ENCODE assay signal across 8 mouse cellular contexts in genomic region chr2:163343671-163344070, GRCm38 (mm10). TPM values are rescaled to one million over a fixed set of nuclear protein-coding genes. Genes with fewer than 3 reads are reported as not detected.
DNase-seq lines count a peak whose midpoint lies in the region; ATAC-seq and TF ChIP-seq lines count a peak whose summit lies in the region.

No protein-coding gene starts in this region.

- POLR2A ChIA-PET in Patski (lab: Charles Lee): no interaction called here

- WGBS in kidney, postnatal 0 days: 90% methylated on average over 4 of the region's 4 CpGs
- WGBS in limb, embryonic 11.5 days: 92% methylated on average over 4 of the region's 4 CpGs

- H3K36me3 ChIP-seq in kidney, postnatal 0 days (ENCODE audit: insufficient read depth, low read length): no peaks in the 10 kb centered on the region
- no peaks in the 10 kb centered on the region for H3K36me3 ChIP-seq in limb, embryonic 11.5 days (ENCODE audit: control insufficient read depth, insufficient read depth, low read length)

- DNase-seq in adrenal gland, postnatal 10 days: peak; percentile 31
- DNase-seq in adrenal gland, postnatal 36 days: no peak
- no peak for DNase-seq in kidney, postnatal 0 days (ENCODE audit: low spot score)
- no peak for DNase-seq in kidney, adult 11 months
- no peak for DNase-seq in Patski (ENCODE audit: low read depth, low spot score)
- peak; percentile 68 for DNase-seq in limb, embryonic 11.5 days (ENCODE audit: low spot score)
- DNase-seq in heart, postnatal 14 days: no peak

- H3K27ac ChIP-seq in kidney, postnatal 0 days: no peak overlapping the region
- no peak overlapping the region for H3K27ac ChIP-seq in limb, embryonic 11.5 days (replicated peaks; ENCODE audit: low read depth, low read length)

- 0 out of 2 replicates have a peak, but pooled peaks cover 3% of the 10 kb centered on the region for H3K4me1 ChIP-seq in kidney, postnatal 0 days (replicated peaks; ENCODE audit: insufficient read depth, low read length)
- H3K4me1 ChIP-seq in limb, embryonic 11.5 days (ENCODE audit: control insufficient read depth, insufficient read depth, low read length): no peaks in the 10 kb centered on the region

- peaks cover 21% of the 10 kb centered on the region for H3K27me3 ChIP-seq in kidney, postnatal 0 days (ENCODE audit: insufficient read depth, low read length)
- no peaks in the 10 kb centered on the region for H3K27me3 ChIP-seq in Patski
- peaks cover 29% of the 10 kb centered on the region for H3K27me3 ChIP-seq in limb, embryonic 11.5 days (ENCODE audit: control insufficient read depth, insufficient read depth, low read length)

- intact Hi-C loops in heart, postnatal 14 days (cut with DNase I): no loop called here

- in situ Hi-C loops in Patski (cut with MboI; ENCODE audit: low pct_unique_long_range_greater_than_20kb): loop anchor here (5.0 kb wide), 1 partner anchor 59 kb away; no protein-coding TSS in a partner anchor

- no peak overlapping the region for H3K4me3 ChIP-seq in kidney, postnatal 0 days (replicated peaks; ENCODE audit: low read depth, low read length)
- H3K4me3 ChIP-seq in limb, embryonic 11.5 days (ENCODE audit: low read depth, low read length): no peak overlapping the region

- ATAC-seq in kidney, postnatal 0 days (replicated peaks; ENCODE audit: low FRiP score, low read depth): no peak
- ATAC-seq in Patski: no peak
- ATAC-seq in limb, embryonic 11.5 days (ENCODE audit: insufficient number of reproducible peaks, low FRiP score, low TSS enrichment, low read depth): no peak
- ATAC-seq in inflammation-experienced regulatory T-cells, adult 6 months: no peak

- H3K9me3 ChIP-seq in kidney, postnatal 0 days (replicated peaks; ENCODE audit: low read length): no peaks in the 10 kb centered on the region
- H3K9me3 ChIP-seq in limb, embryonic 11.5 days (ENCODE audit: control insufficient read depth, low read length): no peaks in the 10 kb centered on the region

- CTCF ChIA-PET in Patski (lab: Charles Lee): interaction anchor here (1.2 to 15.1 kb wide), 2 partner anchors 10 to 57 kb away, joined by 3 to 289 read pairs; partner anchors contain the start of gene Jph2

- peak; percentile 54 for TF ChIP-seq CTCF in kidney, postnatal 0 days (IDR thresholded peaks at IDR 0.05; ENCODE audit: low read depth)
- peak; percentile 64 for TF ChIP-seq CTCF in Patski (IDR thresholded peaks at IDR 0.05)

- no peak overlapping the region for H3K9ac ChIP-seq in kidney, postnatal 0 days (ENCODE audit: low read depth, low read length)
- no peak overlapping the region for H3K9ac ChIP-seq in limb, embryonic 11.5 days (ENCODE audit: low read length)

- H3K4me2 ChIP-seq in kidney, postnatal 0 days (ENCODE audit: low read length): no peak overlapping the region
- H3K4me2 ChIP-seq in limb, embryonic 11.5 days (ENCODE audit: low read depth, severe bottlenecking): no peak overlapping the region

RNA-seq across cellular contexts. Expression of gene Jph2, which starts 54.1 kb away (rescaled TPM):
- 10 to 100 TPM; 11.5 to 23.5 TPM for total RNA-seq in adrenal gland, postnatal 10 days (2021)
- 1 to 10 TPM; 3.4 to 5.3 TPM for total RNA-seq in adrenal gland, postnatal 36 days (2021)
- 3.4 and 3.5 TPM in 2 replicates for polyA plus RNA-seq in kidney, postnatal 0 days (2015; fragmentation: Nextera tagmentation; extraction: Ambion mirVana)
- polyA plus RNA-seq in Patski (2021): 0.28 TPM
- 0.16 and 0.45 TPM in 2 replicates for polyA plus RNA-seq in limb, embryonic 11.5 days (2014; fragmentation: Nextera tagmentation; extraction: Ambion mirVana)
- polyA plus RNA-seq in inflammation-experienced regulatory T-cells, adult 6 months (2017; shearing (Covaris generic)): not detected
- 100 to 1,000 TPM; 401 to 402 TPM for total RNA-seq in heart, postnatal 14 days (2021)

Comparison
In these comparisons a context has a peak if more than half of its experiments do, and no peak if none do; other contexts are left out.
1. DNase-seq: peak in adrenal gland, postnatal 10 days (single experiment) and limb, embryonic 11.5 days (single experiment); none in adrenal gland, postnatal 36 days (0 of 2), kidney, postnatal 0 days (single experiment), kidney, adult 11 months (single experiment), Patski (single experiment) and heart, postnatal 14 days (0 of 2).